Mouse (Mus musculus): ENCODE results near the gene Mrps23. TPM values are rescaled to one million over a fixed set of nuclear protein-coding genes. Genes with fewer than 3 reads are reported as not detected.
A peak's percentile ranks its signal among the peaks of the same experiment; 100 is the strongest.

The Mrps23 gene
- polyA plus RNA-seq, 1 experiment from 2014 or later, result 95.0 TPM

DNA sequence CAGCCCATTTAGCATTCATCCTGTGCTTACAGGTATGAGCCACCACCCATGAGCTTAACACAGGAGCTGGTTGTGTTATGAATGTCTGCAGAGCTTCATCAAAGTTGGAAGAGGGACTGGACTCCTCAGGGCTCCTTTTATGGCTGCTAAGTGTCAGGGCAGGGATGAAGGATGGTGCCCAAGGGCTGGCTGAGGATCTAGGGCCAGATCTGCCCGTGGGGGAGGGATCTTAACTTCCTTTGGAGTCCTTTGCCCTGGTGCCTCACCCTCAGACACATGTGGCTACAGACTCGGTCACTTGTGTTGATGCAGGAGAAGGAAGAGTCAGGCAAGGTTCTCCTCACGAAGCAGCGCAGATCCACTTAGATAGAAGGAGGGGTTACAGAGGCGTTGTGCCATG is 43.9 kb upstream of the Mrps23 start:
- Histone ChIP-seq H3K4me1 (ENCODE audit: control insufficient read depth in 2 of 2, insufficient read depth in 2 of 2, low read length in 2 of 2) (peaks cover 61 to 81% of the 10 kb centered on the region in 2 experiments), H3K4me2 (ENCODE audit: low read length) (peak overlapping the region; percentile 85), H3K27me3 (ENCODE audit: control insufficient read depth, insufficient read depth, low read length) (no peaks in the 10 kb centered on the region), H3K9me3 (ENCODE audit: control insufficient read depth, low read length) (no peaks in the 10 kb centered on the region), H3K9ac (ENCODE audit: low read length) (peak overlapping the region; percentile 9; the same call in 1 of the 2 replicates), H3K27ac (replicated peaks in 1 of 2; ENCODE audit: control insufficient read depth in 1 of 2, insufficient read depth in 1 of 2, low read depth in 2 of 2, low read length in 2 of 2) (peak overlapping the region; percentile 28 to 98), H3K4me3 (ENCODE audit: control insufficient read depth in 1 of 2, insufficient read depth in 1 of 2, low read depth in 1 of 2, low read length in 2 of 2) (no peak overlapping the region), H3K36me3 (ENCODE audit: control insufficient read depth, insufficient read depth, low read length) (no peaks in the 10 kb centered on the region)
- no peak for ATAC-seq (ENCODE audit: insufficient number of reproducible peaks, insufficient read depth, low FRiP score, low read depth)
- WGBS, result 62% methylated on average over 5 of the region's 5 CpGs

DNA sequence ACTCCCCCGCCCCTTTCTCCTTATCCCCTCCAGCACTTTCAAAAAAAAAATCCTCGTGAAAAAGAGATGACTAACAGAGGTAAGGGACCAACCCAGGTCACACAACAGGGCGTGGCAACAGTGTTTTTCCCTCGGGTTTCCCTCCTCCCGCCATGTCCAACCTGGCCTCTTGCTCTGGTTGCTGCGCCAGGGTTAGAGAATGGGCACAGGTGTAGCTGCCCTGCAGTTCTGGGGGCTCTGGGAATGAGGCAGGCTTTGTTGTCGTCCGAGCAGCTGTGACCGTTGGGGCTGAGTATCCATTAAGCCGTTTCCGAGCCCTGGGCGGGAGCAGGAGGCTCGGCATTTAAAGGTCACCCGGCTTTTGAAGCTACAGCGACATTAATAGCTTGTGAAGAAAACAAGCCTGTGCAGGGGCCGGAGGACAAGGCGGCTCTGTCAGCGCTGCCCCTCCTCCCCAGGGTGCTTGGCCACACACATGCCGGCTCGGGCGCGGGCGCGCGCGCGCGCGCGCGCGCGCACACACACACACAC is 43.1 kb upstream of the Mrps23 start:
- H3K4me2 ChIP-seq (ENCODE audit: low read length), result peak overlapping the region; percentile 85
- peaks cover 61 to 81% of the 10 kb centered on the region in 2 experiments for H3K4me1 ChIP-seq (ENCODE audit: control insufficient read depth in 2 of 2, insufficient read depth in 2 of 2, low read length in 2 of 2)
- under 1% methylated on average over 28 of the region's 33 CpGs for WGBS
- no peaks in the 10 kb centered on the region for H3K27me3 ChIP-seq (ENCODE audit: control insufficient read depth, insufficient read depth, low read length)
- no peaks in the 10 kb centered on the region for H3K9me3 ChIP-seq (ENCODE audit: control insufficient read depth, low read length)
- ATAC-seq (ENCODE audit: insufficient number of reproducible peaks, insufficient read depth, low FRiP score, low read depth), result no peak
- H3K9ac ChIP-seq (ENCODE audit: low read length), result peak overlapping the region; percentile 76
- peak overlapping the region; percentile 43 to 49 for H3K4me3 ChIP-seq (ENCODE audit: control insufficient read depth in 1 of 2, insufficient read depth in 1 of 2, low read depth in 1 of 2, low read length in 2 of 2)
- peak overlapping the region; percentile 98 for H3K27ac ChIP-seq (replicated peaks in 1 of 2; ENCODE audit: control insufficient read depth in 1 of 2, insufficient read depth in 1 of 2, low read depth in 2 of 2, low read length in 2 of 2)
- H3K36me3 ChIP-seq (ENCODE audit: control insufficient read depth, insufficient read depth, low read length), result no peaks in the 10 kb centered on the region

DNA sequence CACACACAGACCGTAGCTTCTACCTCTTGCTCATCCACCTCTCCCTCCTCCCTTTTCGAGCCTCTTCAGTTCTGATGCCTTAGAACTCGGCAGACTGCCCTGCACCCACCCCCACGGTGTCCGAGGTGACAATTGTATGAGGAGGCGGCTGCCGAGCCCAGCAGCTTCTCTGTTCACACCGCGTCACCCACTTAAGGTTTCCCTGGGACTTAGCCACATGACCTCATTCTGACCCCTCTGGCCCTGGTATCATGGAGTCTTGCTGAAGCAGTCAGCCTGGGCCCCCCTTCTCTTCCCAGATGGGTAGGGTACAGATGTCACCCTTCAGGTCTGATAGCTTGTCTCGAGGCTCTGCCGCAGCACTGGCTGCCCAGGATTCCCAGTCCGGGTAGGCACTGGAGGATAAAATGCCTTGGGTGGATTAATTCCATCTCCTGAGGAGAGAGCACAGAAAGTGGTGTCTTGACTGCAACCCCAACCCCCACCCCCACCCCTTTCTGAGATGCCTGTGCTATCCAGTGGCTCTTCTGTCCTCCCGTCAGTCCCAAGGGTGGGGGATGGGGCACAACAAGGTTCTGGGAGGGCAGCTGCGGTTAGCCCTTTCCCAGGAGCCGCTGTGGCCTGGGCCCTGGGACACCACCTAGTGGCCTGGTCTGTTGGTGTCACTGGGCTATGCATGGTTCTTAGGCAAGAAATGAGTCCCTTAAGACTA is 42.4 kb upstream of the Mrps23 start:
- H3K36me3 ChIP-seq (ENCODE audit: control insufficient read depth, insufficient read depth, low read length), result no peaks in the 10 kb centered on the region
- H3K27me3 ChIP-seq (ENCODE audit: control insufficient read depth, insufficient read depth, low read length), result no peaks in the 10 kb centered on the region
- H3K4me2 ChIP-seq (ENCODE audit: low read length), result peak overlapping the region; percentile 85
- H3K9me3 ChIP-seq (ENCODE audit: control insufficient read depth, low read length), result no peaks in the 10 kb centered on the region
- H3K4me1 ChIP-seq (ENCODE audit: control insufficient read depth in 2 of 2, insufficient read depth in 2 of 2, low read length in 2 of 2), result peaks cover 60 to 79% of the 10 kb centered on the region in 2 experiments
- under 1% methylated on average over 15 of the region's 15 CpGs for WGBS
- H3K9ac ChIP-seq (ENCODE audit: low read length), result peak overlapping the region; percentile 76
- peak overlapping the region; percentile 81 to 98 for H3K27ac ChIP-seq (replicated peaks in 1 of 2; ENCODE audit: control insufficient read depth in 1 of 2, insufficient read depth in 1 of 2, low read depth in 2 of 2, low read length in 2 of 2)
- H3K4me3 ChIP-seq (ENCODE audit: control insufficient read depth in 1 of 2, insufficient read depth in 1 of 2, low read depth in 1 of 2, low read length in 2 of 2), result peak overlapping the region; percentile 43 to 49; a peak in 3 of 4 replicates
- peak; percentile 59 for ATAC-seq (ENCODE audit: insufficient number of reproducible peaks, insufficient read depth, low FRiP score, low read depth)

DNA sequence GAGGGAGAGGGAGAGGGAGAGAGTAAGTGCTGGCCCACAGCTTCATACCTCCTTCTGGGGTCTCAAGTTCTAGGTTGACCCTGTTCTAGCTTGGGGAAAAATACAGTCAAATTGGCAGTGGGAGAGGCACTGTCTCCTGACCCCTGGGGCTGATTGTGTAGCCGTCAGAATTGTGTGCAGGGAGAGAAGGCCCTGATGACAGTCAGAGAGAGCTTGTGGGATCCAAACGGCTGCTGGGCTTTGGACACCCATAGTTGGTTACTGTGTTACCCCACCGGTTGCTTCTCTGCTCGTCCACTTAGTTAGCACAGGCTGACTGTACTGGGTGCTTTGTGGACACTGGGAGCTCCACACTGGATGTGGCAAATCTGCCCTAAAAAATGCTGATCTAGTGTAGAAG is 41.4 kb upstream of the Mrps23 start:
- 55% methylated on average over 4 of the region's 4 CpGs for WGBS
- no peak overlapping the region for H3K4me2 ChIP-seq (ENCODE audit: low read length)
- H3K9me3 ChIP-seq (ENCODE audit: control insufficient read depth, low read length), result no peaks in the 10 kb centered on the region
- H3K36me3 ChIP-seq (ENCODE audit: control insufficient read depth, insufficient read depth, low read length), result no peaks in the 10 kb centered on the region
- peak overlapping the region; percentile 16; the same call in 1 of the 2 replicates for H3K9ac ChIP-seq (ENCODE audit: low read length)
- no peak for ATAC-seq (ENCODE audit: insufficient number of reproducible peaks, insufficient read depth, low FRiP score, low read depth)
- H3K27me3 ChIP-seq (ENCODE audit: control insufficient read depth, insufficient read depth, low read length), result no peaks in the 10 kb centered on the region
- H3K4me1 ChIP-seq (ENCODE audit: control insufficient read depth in 2 of 2, insufficient read depth in 2 of 2, low read length in 2 of 2), result peaks cover 58 to 72% of the 10 kb centered on the region in 2 experiments
- 0 out of 4 replicates have a peak overlapping the region, but pooled peaks of 1 of the 2 experiments have one; percentile 14 for H3K27ac ChIP-seq (replicated peaks in 1 of 2; ENCODE audit: control insufficient read depth in 1 of 2, insufficient read depth in 1 of 2, low read depth in 2 of 2, low read length in 2 of 2)
- no peak overlapping the region for H3K4me3 ChIP-seq (ENCODE audit: control insufficient read depth in 1 of 2, insufficient read depth in 1 of 2, low read depth in 1 of 2, low read length in 2 of 2)

DNA sequence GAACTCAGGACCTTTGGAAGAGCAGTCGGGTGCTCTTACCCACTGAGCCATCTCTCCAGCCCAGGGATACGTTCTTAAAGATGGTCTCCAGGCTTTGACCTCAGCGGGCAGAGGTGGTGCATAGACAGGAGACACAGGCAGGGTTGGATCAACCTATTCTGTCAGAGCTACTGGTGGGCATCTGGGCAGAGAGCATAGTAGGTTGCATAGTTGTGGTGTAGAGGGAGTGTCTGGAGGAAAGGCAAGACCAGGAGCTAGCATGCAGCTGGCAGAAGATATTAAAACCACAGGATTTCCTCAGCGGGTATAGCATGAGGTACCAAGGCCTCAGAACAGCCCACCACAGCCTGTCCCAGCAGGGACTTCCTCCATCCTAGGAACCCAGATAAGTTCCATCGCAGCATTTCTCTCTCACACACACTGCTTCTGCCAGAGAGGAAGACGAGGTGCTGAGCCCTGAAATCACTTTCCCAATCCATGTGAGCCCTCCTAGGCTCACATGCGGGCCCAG is 39.9 kb upstream of the Mrps23 start:
- Histone ChIP-seq H3K27ac (replicated peaks in 1 of 2; ENCODE audit: control insufficient read depth in 1 of 2, insufficient read depth in 1 of 2, low read depth in 2 of 2, low read length in 2 of 2) (peak overlapping the region; percentile 91 to 93), H3K9ac (ENCODE audit: low read length) (peak overlapping the region; percentile 70), H3K36me3 (ENCODE audit: control insufficient read depth, insufficient read depth, low read length) (no peaks in the 10 kb centered on the region), H3K27me3 (ENCODE audit: control insufficient read depth, insufficient read depth, low read length) (no peaks in the 10 kb centered on the region), H3K4me2 (ENCODE audit: low read length) (peak overlapping the region; percentile 24), H3K4me3 (ENCODE audit: control insufficient read depth in 1 of 2, insufficient read depth in 1 of 2, low read depth in 1 of 2, low read length in 2 of 2) (no peak overlapping the region), H3K4me1 (ENCODE audit: control insufficient read depth in 2 of 2, insufficient read depth in 2 of 2, low read length in 2 of 2) (peaks cover 51 to 64% of the 10 kb centered on the region in 2 experiments), H3K9me3 (ENCODE audit: control insufficient read depth, low read length) (no peaks in the 10 kb centered on the region)
- WGBS, result 54% methylated on average over 7 of the region's 7 CpGs
- ATAC-seq (ENCODE audit: insufficient number of reproducible peaks, insufficient read depth, low FRiP score, low read depth), result no peak

DNA sequence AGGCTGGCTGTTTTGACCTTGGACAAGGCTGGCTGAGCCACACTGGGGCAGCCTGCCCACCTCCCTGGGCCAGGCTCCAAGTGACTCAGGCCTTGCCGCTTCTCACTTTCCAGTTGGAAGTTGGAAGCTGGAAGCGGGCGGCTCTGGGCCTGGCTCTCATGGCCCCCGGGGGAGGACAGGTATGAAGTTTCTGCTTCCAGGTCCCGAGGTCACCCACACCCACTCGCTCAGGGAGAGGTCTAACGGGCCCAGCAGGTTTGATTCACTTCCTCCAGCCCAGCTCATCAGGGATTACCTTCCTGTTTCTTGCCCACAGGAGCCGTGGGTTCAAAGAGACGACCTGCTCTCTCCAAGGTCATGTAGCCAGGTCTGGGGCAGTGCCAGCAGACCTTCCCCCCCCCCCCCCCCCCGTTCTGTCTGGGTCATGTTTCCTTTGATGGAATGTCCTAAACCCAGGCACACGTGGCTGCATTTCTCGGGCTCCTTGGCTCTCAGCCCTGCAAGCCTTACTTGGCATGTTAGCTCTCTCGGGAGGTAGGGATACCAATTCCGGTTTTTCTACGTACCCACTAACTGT is 39.3 kb upstream of the Mrps23 start:
- Histone ChIP-seq H3K9me3 (ENCODE audit: control insufficient read depth, low read length) (no peaks in the 10 kb centered on the region), H3K27ac (replicated peaks in 1 of 2; ENCODE audit: control insufficient read depth in 1 of 2, insufficient read depth in 1 of 2, low read depth in 2 of 2, low read length in 2 of 2) (peak overlapping the region; percentile 91 to 93), H3K4me1 (ENCODE audit: control insufficient read depth in 2 of 2, insufficient read depth in 2 of 2, low read length in 2 of 2) (peaks cover 51 to 61% of the 10 kb centered on the region in 2 experiments), H3K36me3 (ENCODE audit: control insufficient read depth, insufficient read depth, low read length) (no peaks in the 10 kb centered on the region), H3K27me3 (ENCODE audit: control insufficient read depth, insufficient read depth, low read length) (peaks cover 5% of the 10 kb centered on the region; the same call in 1 of the 2 replicates), H3K4me3 (ENCODE audit: control insufficient read depth in 1 of 2, insufficient read depth in 1 of 2, low read depth in 1 of 2, low read length in 2 of 2) (no peak overlapping the region), H3K9ac (ENCODE audit: low read length) (peak overlapping the region; percentile 70), H3K4me2 (ENCODE audit: low read length) (peak overlapping the region; percentile 24)
- peak; percentile 51; the same call in 1 of the 2 replicates for ATAC-seq (ENCODE audit: insufficient number of reproducible peaks, insufficient read depth, low FRiP score, low read depth)
- 14% methylated on average over 14 of the region's 15 CpGs for WGBS

DNA sequence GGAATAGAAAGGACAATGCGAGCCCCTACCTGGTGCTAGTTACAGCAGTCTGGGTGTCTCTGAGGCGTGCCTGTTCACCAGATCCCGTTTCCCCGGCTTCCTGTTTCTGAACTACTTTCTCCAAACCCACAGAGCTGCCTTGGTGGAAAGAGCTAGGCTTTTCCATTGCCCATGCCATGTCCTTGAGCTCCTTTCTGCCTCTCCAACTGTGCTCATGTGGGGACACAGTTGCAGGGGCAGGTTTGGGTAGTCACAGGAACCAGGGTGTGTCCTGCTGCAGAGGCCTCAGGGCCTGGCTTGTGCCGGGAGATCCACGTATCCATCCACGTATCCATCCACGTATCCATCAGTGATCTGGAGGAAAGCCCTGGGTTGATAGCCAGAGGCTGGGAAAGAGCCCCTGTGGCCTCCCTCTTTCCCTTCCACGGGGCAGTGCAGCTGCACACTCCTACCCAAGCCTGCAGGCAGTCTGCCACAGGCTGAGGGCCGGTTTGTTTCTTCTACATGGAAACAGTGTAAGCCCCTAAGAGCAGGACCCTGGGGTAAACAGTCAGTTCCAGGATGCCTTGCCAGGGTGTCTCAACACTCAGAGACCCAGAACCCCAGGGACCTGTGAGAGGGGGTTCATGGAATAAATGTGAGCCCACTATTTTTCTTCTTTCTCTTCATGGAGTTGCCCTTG is 38.4 kb upstream of the Mrps23 start:
- H3K9me3 ChIP-seq (ENCODE audit: control insufficient read depth, low read length), result no peaks in the 10 kb centered on the region
- peaks cover 43 to 51% of the 10 kb centered on the region in 2 experiments for H3K4me1 ChIP-seq (ENCODE audit: control insufficient read depth in 2 of 2, insufficient read depth in 2 of 2, low read length in 2 of 2)
- H3K27ac ChIP-seq (replicated peaks in 1 of 2; ENCODE audit: control insufficient read depth in 1 of 2, insufficient read depth in 1 of 2, low read depth in 2 of 2, low read length in 2 of 2), result peak overlapping the region; percentile 77 to 93
- no peaks in the 10 kb centered on the region for H3K36me3 ChIP-seq (ENCODE audit: control insufficient read depth, insufficient read depth, low read length)
- peak overlapping the region; percentile 24 for H3K4me2 ChIP-seq (ENCODE audit: low read length)
- WGBS, result 65% methylated on average over 10 of the region's 10 CpGs
- no peak for ATAC-seq (ENCODE audit: insufficient number of reproducible peaks, insufficient read depth, low FRiP score, low read depth)
- H3K4me3 ChIP-seq (ENCODE audit: control insufficient read depth in 1 of 2, insufficient read depth in 1 of 2, low read depth in 1 of 2, low read length in 2 of 2), result no peak overlapping the region
- peaks cover 6% of the 10 kb centered on the region; the same call in 1 of the 2 replicates for H3K27me3 ChIP-seq (ENCODE audit: control insufficient read depth, insufficient read depth, low read length)
- H3K9ac ChIP-seq (ENCODE audit: low read length), result peak overlapping the region; percentile 70

All from heart, embryonic 14.5 days (tissue).